Mouse (Mus musculus) small intestine, adult 10 weeks (tissue): ENCODE measurements around the gene Mtnr1a. TPM values are rescaled to one million over a fixed set of nuclear protein-coding genes. Genes with fewer than 3 reads are reported as not detected.

Experiments
- polyA plus RNA-seq: library from polyadenylated mRNA; stranded (reverse); fragments of 350-450 nt; fragmentation: Illumina TruSeq; extraction: RNeasy Lipid Tissue Mini Kit (QIAGEN cat#74804); gene quantifications from one replicate; pipeline ENCODE4 v1.2.3, GENCODE M21; 2014; ENCODE audit warnings: low replicate concordance

The Mtnr1a gene
- 0.26 TPM for polyA plus RNA-seq

GRCm38 (mm10) chr8:45068759-45069386 lies at the start of gene Mtnr1a:
Mtnr1a (plus strand) TSS chr8:45069137.

Other genes with a start within 250 kb of the Mtnr1a start
- gene Fat1, start 133.7 kb upstream of the Mtnr1a start, polyA plus RNA-seq, result 23.8 TPM
- 0.19 TPM for gene F11, start 192.9 kb downstream of the Mtnr1a start, polyA plus RNA-seq
- 2.8 TPM for gene Klkb1, start 225.7 kb downstream of the Mtnr1a start, polyA plus RNA-seq
- 0.37 TPM for gene Gm45753, start 239.3 kb downstream of the Mtnr1a start, polyA plus RNA-seq